Mouse (Mus musculus): Measurements from ENCODE around the gene Baiap2.

DNA sequence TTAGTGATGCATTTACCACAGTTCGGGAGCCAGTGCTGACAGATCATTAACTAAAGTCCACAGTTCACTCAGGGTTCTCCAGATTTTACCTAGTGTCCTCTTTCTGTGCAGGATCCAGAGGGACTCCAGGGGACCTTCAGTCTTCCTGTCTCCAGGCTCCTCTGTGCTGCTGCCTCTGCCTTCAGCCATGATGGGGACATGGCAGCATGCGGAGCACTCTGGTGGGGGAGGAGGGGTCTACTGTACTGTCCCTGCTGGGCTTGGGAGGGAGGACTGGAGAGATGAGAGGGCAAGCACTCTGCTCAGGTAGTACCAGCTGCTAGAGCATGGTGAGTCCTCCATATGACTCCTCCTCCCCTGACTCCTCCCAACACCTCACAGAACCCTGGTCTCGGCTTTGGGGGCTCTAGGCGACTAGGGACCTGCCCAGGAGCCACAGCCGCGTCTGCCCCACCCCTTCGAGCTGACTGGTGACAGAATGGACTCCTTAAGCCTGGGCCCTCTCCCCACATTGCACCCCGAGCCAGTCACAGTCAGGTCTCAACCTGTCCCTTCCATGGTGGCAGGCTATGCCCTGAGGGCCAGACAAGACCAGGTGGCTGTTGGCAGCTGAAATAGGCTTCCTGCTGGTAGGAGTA is 3.4 kb upstream of the Baiap2 start:
- TF ChIP-seq NELFE (IDR thresholded peaks at IDR 0.05; ENCODE audit: low read depth, low read length): no peak
- TF ChIP-seq EP300 (IDR thresholded peaks at IDR 0.05; ENCODE audit: low read length): no peak
- TF ChIP-seq POLR2A (IDR thresholded peaks at IDR 0.05; ENCODE audit: low read depth, low read length): no peak
- TF ChIP-seq MYC (IDR thresholded peaks at IDR 0.05; ENCODE audit: low read depth, low read length): no peak
- no peak for TF ChIP-seq CTCF (conservative IDR thresholded peaks at IDR 0.05 in 1 of 2, IDR thresholded peaks at IDR 0.05 in 1 of 2; ENCODE audit: low read depth in 2 of 2, low read length in 2 of 2)
- no peak for TF ChIP-seq IRF4 (IDR thresholded peaks at IDR 0.05; ENCODE audit: low read depth, low read length)
- no peak for TF ChIP-seq ETS1 (conservative IDR thresholded peaks at IDR 0.05; ENCODE audit: low read depth, low read length)

Measured in CH12.LX (cell line).